Mouse (Mus musculus) megakaryocyte progenitor cell, adult 5-6 weeks (primary cell): ENCODE measurements around the gene Amy1. TPM values are rescaled to one million over a fixed set of nuclear protein-coding genes. Genes with fewer than 3 reads are reported as not detected.
"Not testable (repeated sequence)": the region's sequence is repeated elsewhere in the genome, so short reads cannot be mapped to it uniquely, and the experiment has no call there.

Source experiments
- ATAC-seq: replicated peaks from 2 replicates; pipeline ENCODE4 v1.8.0; 2016; ENCODE audit warnings: mild to moderate bottlenecking, moderate TSS enrichment, inconsistent platforms; ENCODE audit not compliant: poor library complexity
- total RNA-seq, 2 experiments: library from RNA; stranded (forward) in 1 of 2; stranded (reverse) in 1 of 2; fragments of 157-497, 149-512 nt in 1 of 2; fragments of 200-1000 nt in 1 of 2; gene quantifications; 2 replicates each; pipeline versions ENCODE4 v1.2.3 to v1.2.4; 2015 to 2017

Amy1 gene
- 0.74 and 1.8 TPM in 2 replicates for total RNA-seq (2015)
- total RNA-seq (2017), result not detected in 2 replicates

DNA sequence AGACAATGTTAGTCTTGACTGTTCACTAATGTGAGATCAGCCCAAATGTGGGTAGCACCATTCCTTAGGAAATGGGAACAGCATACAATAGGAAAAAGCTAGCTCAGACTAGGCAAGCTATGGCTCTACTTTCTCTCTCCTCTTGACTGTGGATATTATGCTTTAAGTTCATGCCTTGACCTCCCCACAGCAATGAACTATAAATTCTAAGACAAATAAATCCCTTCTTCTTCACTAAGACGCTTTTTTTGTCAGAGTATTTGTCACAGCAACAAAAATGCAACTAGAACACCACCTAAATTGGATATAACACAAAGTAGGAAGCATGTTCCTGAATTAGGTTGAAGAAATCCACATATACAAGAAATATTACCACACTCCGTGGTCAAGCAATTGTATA is at the start of gene Amy1:
Gene Amy1, minus strand, starts transcription at position 101 of the 400 bp plus-strand sequence.
- no peak for ATAC-seq

DNA sequence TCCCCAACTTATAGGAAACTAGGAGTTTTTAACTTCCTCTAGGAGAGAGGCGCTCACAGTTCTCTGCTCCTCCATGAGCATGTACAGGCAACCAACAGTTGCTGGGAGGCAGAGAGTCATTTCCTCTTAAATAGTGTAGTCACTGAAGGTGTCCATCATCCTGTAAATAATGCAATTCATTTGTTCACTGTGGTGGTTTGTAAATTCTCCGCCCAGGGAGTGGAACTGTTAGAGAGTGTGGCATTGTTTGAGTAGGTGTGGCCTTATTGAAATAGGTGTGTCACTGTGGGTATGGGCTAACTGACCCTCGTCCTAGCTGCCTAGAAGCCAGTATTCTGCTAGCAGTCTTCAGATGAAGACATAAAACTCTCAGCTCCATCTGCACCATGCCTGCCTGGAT is 47.8 kb upstream of the Amy1 start:
- ATAC-seq, result no peak

DNA sequence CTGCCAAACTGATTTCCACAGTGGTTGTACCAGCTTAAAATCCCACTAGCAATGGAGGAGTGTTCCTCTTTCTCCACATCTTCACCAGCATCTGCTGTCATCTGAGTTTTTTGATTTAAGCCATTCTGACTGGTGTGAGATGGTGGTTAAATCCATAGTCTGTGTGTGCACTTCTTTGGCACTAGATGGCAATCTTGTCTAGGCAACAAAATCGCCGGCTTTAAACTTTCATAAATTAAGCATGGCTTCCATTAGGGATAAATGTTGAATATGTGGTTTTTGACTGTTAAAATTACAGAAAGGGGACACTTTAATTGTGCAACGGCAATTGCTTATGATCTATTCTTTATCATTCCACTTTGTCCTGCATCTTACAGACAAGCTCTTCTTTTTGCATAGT is 44.9 kb upstream of the Amy1 start:
- peak; percentile 66 for ATAC-seq

DNA sequence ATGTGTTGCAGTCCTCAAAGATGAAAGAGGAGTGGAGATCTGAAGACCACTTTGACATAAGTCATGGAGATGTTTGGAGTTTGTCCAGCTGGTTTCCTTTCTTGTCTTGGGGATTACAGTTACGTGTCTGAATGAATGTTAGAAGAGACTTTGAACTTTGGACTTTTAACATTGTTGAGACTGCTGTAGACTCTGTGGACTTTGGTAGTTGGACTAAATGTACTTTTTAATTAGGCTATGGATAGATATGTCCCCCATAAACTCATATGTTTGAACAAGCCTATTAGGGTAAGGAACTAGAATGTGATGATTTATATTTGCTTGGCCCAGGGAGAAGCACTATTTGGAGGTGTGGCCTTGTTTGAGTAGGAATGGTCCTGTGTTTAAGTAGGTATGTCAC is 33.0 kb upstream of the Amy1 start:
- ATAC-seq, result no peak

DNA sequence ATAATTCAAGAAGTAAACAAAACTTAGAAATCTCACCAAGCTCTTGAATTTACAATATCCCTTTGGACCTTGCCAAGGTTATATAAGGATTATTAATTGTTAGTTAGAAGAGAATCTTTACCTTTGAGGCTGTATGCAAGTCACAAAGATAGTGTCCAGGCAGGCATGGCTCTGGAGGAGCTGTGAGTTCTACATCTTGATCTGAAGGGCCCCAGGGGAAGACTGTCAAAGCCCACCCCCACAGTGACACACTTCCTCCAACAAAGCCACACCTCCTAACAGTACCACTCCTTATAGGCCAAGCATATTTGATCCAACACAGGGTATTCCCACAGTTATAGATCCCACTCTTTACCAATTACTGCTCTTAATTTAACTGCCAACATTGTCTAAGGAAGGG is 27.7 kb upstream of the Amy1 start:
- no peak for ATAC-seq

DNA sequence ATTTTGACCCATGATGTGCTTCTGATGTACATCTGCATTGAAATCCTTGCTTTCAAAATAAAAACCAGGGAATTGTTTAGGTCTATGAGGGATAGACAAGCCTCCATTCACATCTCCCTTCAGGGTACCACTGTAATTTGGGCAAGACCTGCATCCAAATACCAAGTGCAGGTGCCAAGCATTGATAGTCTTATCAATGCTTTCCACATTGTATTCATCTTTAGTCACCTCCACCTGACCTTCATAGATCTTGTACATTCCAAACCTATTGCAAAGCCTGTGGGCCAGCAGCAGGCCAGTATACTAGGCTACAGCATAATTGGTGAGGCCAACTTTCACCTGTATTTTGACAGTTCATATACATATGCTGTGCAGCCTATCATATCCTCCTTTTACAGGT is 25.1 kb upstream of the Amy1 start:
- no peak for ATAC-seq

DNA sequence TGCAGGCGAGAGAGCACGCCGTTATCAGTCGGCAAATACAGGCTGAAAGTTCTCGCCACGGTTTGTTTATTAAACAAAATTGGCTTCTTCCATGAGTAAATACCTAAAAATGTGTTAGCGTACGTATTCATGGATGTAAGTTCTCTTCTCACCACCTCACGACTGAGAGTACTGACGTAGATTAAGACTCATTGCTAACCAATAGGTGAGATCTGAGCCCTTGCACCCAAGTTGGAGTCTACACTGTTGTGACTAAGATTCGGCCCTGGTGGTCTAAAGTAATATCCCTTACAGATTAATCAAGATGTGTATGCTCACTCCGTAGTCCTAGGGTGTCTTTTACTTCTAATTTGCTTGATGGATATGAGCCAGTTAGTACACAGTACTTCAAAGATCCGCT is 24.1 kb upstream of the Amy1 start:
- ATAC-seq, result peak; percentile 58

DNA sequence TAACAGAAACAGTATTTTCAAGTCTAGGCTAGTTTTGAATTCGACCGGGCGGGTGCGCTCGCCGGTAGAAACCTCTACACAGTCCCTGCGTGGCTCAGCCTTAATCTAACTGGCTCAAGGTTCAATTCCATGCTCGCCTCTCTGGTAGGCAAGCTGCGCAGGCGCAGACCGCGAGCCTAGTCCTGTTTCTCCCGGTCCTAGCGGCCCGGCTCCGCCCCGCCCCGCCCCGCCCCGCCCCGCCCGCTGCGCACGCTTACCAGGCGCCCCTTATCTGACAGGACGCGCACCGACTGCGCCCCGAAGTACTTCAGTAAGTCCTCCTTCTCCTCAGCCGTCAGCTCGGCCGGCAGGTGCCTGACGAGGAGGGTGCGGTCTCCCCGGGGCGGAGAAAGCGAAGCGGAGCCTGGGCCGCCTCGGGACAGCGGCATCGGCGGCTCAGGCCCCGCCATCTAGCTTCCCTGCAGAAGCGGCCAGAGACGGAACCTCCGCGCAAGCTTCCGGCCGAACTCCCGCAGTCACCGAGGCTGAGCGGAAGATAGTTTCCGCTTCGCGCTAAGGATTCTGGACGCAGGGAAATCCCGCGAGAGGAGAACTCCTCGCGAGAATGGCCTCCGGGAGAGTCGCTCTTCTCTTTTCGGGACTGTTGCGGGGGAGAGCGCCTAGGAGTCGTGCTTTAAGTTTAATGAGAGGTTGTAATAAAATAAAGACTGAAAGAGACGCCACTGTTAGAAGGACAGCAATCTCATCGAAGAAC is 23.3 kb upstream of the Amy1 start, which contains the start of gene Rnpc3:
Gene Rnpc3, minus strand, starts transcription at position 544 of the 754 bp plus-strand sequence.
- ATAC-seq, result peak; percentile 84

DNA sequence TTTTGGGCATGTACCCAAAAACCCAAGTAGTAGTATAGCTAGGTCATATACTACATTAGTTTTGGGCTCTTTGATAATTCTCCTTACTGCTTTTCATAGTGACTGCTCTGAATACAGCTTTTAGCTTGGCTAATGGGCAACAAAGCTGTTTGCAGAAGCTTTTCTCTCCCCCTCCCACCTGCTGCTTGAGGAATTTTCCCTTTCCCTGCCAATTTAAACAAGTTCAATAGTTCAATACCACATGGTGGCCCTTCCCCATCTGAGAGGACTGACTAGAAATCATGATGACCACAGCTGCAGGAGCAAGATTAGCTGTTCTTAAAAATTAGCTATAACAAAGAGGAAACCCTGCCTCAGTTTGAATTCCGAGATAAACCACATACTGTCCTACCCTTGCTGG is 15.7 kb downstream of the Amy1 start:
- no peak for ATAC-seq

DNA sequence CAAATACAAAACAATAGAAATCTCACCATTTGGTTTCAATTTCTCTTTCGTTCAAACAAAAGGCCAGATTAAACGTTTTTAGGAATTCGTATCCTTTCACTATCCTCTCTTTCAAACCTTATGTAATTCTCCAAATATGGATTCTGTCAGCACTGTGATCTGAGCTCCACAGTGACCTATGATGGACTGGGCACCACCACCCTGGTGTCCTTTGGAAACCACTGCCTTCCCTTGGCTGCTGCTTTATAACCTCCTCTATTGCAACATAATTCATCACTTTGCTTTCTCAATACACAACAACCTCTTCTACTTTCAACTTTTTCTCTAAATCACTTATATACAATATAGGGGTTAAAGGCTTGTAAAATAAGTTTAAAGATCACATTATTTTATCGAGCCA is 31.9 kb downstream of the Amy1 start:
- no peak for ATAC-seq

DNA sequence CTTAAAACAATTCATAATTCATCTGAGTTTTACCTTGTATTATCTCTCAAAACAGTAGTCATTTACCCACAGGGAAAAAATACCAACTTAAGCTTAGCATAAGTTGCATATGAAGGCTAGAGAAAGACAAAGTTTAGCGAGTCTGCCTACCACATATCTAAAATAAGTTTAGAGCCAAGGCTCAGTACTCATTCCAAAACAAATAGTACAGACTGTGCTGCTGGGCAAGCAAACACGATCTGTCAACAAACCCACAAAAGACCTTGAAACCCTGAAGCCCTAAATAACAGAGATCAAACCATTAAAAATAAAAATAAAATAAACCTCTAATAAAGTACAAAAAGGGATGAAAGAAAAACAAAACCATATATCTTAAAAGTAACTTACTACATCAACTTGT is 32.4 kb downstream of the Amy1 start:
- no peak for ATAC-seq

DNA sequence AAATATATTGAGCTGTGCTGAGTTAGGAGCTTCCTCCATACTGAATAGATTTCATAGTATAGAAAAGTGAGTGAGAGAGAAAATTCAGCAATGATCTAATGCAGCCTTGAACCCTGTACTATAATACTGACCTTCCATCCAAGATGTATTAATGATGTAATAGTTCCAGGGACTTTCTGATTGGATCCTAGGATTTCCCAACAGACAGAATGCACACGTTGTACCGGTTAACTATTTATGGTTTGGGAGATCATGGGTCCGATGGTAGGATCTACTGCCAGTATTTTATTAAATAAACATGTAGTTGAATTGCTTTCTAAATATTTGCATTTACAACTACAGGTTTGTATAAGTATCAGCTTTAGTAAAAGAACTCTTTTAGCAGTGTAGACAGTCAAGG is 34.3 kb downstream of the Amy1 start:
- no peak for ATAC-seq

DNA sequence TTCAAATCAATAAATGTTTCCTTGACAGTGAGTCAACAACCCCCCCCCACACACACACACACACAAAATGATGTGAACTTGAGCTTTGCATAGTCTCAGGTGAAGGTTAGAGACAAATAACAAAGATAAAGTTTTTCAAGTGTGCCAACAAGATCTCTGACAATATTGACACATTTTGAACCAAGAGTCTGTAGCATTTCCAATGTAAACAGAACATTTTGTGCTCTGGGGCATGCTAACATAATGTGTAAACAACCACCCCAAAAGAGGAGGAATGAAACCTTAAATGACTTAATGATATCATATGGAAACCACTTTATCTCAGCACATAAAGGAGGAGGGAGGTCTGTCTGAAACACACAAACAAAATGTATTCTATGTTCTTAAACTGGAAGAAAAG is 66.8 kb downstream of the Amy1 start:
- no peak for ATAC-seq

DNA sequence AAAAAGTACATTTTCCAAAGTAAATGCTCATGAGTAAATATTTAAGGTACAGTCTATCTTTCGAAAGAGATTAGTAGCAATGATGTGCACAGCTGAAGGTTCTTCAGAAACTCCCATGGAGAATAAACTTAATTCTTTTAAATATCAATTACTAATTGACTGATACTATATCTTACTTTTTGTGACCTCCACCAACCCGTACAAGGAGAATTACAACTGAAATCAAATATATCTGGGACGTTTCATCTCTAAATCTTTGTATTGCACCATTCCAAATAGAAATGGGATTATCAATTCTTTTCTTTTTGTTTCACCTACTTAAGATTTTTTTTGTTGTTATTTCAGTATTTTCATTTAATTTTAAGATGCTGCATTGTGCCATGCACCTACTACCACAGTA is 74.2 kb downstream of the Amy1 start, which contains the start of gene Amy2a1:
Gene Amy2a1, minus strand, starts transcription at position 101 of the 400 bp plus-strand sequence.
- not testable (repeated sequence) for ATAC-seq

Other genes starting within 250 kb of the Amy1 start
- gene Amy2a1, start 74.3 kb downstream of the Amy1 start, total RNA-seq (2015), result not detected in 2 replicates
- not detected in 2 replicates for gene Amy2a1, start 74.3 kb downstream of the Amy1 start, total RNA-seq (2017)
- gene Rnpc3, start 23.4 kb upstream of the Amy1 start, total RNA-seq (2015), result 35.8 and 37.1 TPM in 2 replicates
- 37.4 and 99.7 TPM in 2 replicates for gene Rnpc3, start 23.4 kb upstream of the Amy1 start, total RNA-seq (2017)